Mouse (Mus musculus) heart, postnatal 0 days (tissue): ENCODE results near the gene Gm3435.
"Not testable (repeated sequence)": the region's sequence is repeated elsewhere in the genome, so short reads cannot be mapped to it uniquely, and the experiment has no call there.

Experiments
- CTCF ChIP-seq: IDR thresholded peaks from 2 replicates; pipeline ENCODE4 v1.5.1; 2016; ENCODE audit warnings: antibody characterized with exemption, control low read depth, low read depth
- EP300 ChIP-seq: IDR thresholded peaks from 2 replicates; pipeline ENCODE4 v1.6.1; 2016; ENCODE audit warnings: antibody characterized with exemption, low read depth

- not testable (repeated sequence) for TF ChIP-seq EP300, CTCF
Observed at GRCm38 (mm10) chr17:14961557-14962154, 48.3 kb upstream of the Gm3435 start.
